Mouse (Mus musculus) neural tube, embryonic 11.5 days (tissue): Measurements from ENCODE around the gene Klhl6. TPM values are rescaled to one million over a fixed set of nuclear protein-coding genes. Genes with fewer than 3 reads are reported as not detected.

Experiments
- ATAC-seq: fragments of 200-750 bp; cut with Nextera tagmentation; 2 replicates; pipeline ENCODE4 v1.8.0; 2017; ENCODE audit warnings: moderate number of reproducible peaks, mild to moderate bottlenecking, moderate TSS enrichment, moderate library complexity; ENCODE audit not compliant: insufficient read depth, low FRiP score, low TSS enrichment
- DNase-seq: peaks from one replicate; pipeline ENCODE4 v3.0.0-alpha.2; 2015; ENCODE audit warnings: low spot score
- H3K27ac ChIP-seq: fragments of 300-500 bp; sonication (generic); 2 replicates; pipeline ENCODE4 v1.5.1; 2014; ENCODE audit warnings: low read depth, mild to moderate bottlenecking, low read length
- H3K27me3 ChIP-seq: fragments of 300-500 bp; sonication (generic); 2 replicates; pipeline ENCODE4 v1.6.1; 2014; ENCODE audit warnings: mild to moderate bottlenecking, low read length, mixed read lengths; ENCODE audit not compliant: control insufficient read depth, insufficient read depth
- H3K36me3 ChIP-seq: fragments of 300-500 bp; sonication (generic); 2 replicates; pipeline ENCODE4 v1.6.1; 2014; ENCODE audit warnings: mild to moderate bottlenecking, low read length, moderate library complexity, mixed read lengths; ENCODE audit not compliant: control insufficient read depth, insufficient read depth
- H3K4me1 ChIP-seq: fragments of 300-500 bp; sonication (generic); 2 replicates; pipeline ENCODE4 v1.6.1; 2014; ENCODE audit warnings: low read length, mixed read lengths; ENCODE audit not compliant: control insufficient read depth, insufficient read depth
- H3K4me2 ChIP-seq: fragments of 300-500 bp; sonication (generic); 2 replicates; pipeline ENCODE4 v1.6.1; 2014; ENCODE audit warnings: low read depth, mild to moderate bottlenecking, moderate library complexity
- H3K4me3 ChIP-seq: fragments of 300-500 bp; sonication (generic); 2 replicates; pipeline ENCODE4 v1.5.1; 2014; ENCODE audit warnings: low read depth, low read length
- H3K9ac ChIP-seq: fragments of 300-500 bp; sonication (generic); 2 replicates; pipeline ENCODE4 v1.6.1; 2014; ENCODE audit warnings: mild to moderate bottlenecking, low read length
- H3K9me3 ChIP-seq: fragments of 300-500 bp; sonication (generic); 2 replicates; pipeline ENCODE4 v1.6.1; 2016; ENCODE audit warnings: low read length; ENCODE audit not compliant: control insufficient read depth
- whole genome bisulfite sequencing: fragments of 180-500 bp; shearing (Covaris S2); extraction: QIAGEN DNeasy Blood & Tissue Kit; methylation state at CpG from one replicate; pipeline ENCODE4 v1.1.7; 2014; 5-methylcytosine and 5-hydroxymethylcytosine counted together
- polyA plus RNA-seq: library from polyadenylated mRNA; unstranded; fragments of >200 nt; fragmentation: Nextera tagmentation; extraction: Ambion mirVana; gene quantifications from 2 replicates; pipeline ENCODE4 v1.2.1, GENCODE M21; 2014

The Klhl6 gene
- polyA plus RNA-seq, 1 experiment from 2014 or later = 9.7 TPM

DNA sequence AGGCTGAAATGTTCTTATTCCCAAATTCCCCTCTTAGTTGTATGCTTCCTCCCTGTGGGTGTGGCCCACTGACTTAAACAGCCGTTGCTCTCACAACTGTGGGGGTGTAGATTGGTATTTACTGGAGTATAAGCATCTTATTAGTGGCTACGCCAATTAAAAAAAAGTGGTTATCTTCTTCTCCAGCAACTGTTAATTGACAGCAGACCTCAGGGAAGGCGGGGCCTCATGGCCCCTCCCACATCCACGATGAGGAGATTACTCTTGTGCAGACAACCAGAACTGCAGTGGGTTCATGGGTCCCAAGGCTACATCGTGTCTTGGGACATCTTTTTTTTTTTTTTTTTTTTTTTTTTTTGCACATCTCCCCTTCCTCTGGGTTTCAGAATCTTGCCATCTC lies 5.6 kb downstream of the Klhl6 start:
- H3K27ac ChIP-seq = no peak overlapping the region
- H3K9ac ChIP-seq = no peak overlapping the region
- no peak overlapping the region for H3K4me3 ChIP-seq
- H3K4me2 ChIP-seq = no peak overlapping the region
- DNase-seq = no peak
- H3K36me3 ChIP-seq = no peaks in the 10 kb centered on the region
- ATAC-seq = no peak
- no peaks in the 10 kb centered on the region for H3K4me1 ChIP-seq
- no peaks in the 10 kb centered on the region for H3K9me3 ChIP-seq
- no peaks in the 10 kb centered on the region for H3K27me3 ChIP-seq
- WGBS = 82% methylated on average over 5 of the region's 5 CpGs

DNA sequence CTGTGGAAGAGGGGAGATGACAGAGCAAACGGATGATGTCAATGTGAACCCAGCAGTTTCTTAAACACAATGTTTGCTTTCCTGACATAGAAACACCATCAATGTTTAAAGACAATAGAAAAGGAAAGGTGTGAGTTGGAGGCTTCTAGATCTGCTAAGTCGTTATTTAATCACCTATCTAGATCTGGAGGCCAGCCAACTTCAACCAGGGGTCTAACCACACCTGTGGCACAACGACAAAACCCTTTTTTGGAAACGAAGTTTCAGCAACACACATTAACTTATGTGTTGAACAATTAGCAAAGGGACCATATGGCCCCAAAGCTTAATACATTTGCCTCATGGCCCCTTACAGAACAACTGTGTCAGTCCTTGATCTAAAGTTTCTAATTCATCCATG lies 6.0 kb downstream of the Klhl6 start:
- no peak overlapping the region for H3K4me3 ChIP-seq
- no peak for ATAC-seq
- no peaks in the 10 kb centered on the region for H3K27me3 ChIP-seq
- 83% methylated on average over 4 of the region's 4 CpGs for WGBS
- H3K9ac ChIP-seq = no peak overlapping the region
- no peaks in the 10 kb centered on the region for H3K36me3 ChIP-seq
- no peak for DNase-seq
- H3K4me2 ChIP-seq = no peak overlapping the region
- no peaks in the 10 kb centered on the region for H3K9me3 ChIP-seq
- H3K27ac ChIP-seq = no peak overlapping the region
- no peaks in the 10 kb centered on the region for H3K4me1 ChIP-seq

DNA sequence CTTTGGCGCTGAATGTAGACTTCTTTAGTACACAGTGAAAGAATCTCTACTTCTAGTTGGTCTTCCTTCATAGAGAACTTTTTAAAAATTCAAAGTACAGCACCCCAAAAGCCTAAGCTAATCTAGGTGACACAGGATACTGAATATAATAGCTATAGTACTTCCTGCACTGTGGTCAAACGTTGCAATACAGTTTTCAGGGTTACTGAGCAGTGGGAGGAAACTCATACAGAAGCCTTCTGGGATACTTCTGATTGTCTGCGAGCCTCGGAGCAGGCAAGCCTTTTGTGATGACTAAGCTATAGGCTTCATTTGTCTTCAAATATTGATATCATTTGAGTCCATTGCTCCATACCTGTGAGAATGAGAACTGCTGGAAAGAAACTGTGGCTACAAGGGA lies 7.4 kb downstream of the Klhl6 start:
- Histone ChIP-seq H3K27me3 (no peaks in the 10 kb centered on the region), H3K9ac (no peak overlapping the region), H3K4me2 (no peak overlapping the region), H3K4me3 (no peak overlapping the region), H3K36me3 (no peaks in the 10 kb centered on the region), H3K27ac (no peak overlapping the region), H3K4me1 (no peaks in the 10 kb centered on the region), H3K9me3 (no peaks in the 10 kb centered on the region)
- DNase-seq (no peak), ATAC-seq (no peak)
- 88% methylated on average over 4 of the region's 4 CpGs for WGBS

DNA sequence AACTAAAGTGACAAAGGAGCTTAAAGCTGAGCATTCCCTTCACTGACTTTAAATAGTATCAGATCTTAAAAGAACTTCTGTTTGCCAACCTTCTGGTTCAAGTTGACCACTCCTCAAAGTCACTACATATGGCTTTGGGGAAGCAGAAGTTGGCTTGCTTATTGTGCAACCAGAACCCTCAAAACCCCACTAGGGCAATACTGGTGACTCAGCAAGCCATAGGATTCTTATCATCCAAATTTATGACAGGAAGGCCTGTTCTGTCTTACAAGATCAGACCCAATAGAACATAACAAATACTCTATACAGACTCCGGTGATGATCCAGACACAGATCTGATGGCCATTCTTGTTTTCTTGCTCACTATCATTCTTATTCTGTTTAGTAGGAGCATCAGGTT lies 9.4 kb downstream of the Klhl6 start:
- Histone ChIP-seq H3K9ac (no peak overlapping the region), H3K27ac (no peak overlapping the region), H3K4me1 (no peaks in the 10 kb centered on the region), H3K36me3 (no peaks in the 10 kb centered on the region), H3K27me3 (no peaks in the 10 kb centered on the region), H3K4me2 (no peak overlapping the region), H3K9me3 (no peaks in the 10 kb centered on the region), H3K4me3 (no peak overlapping the region)
- no peak for ATAC-seq
- DNase-seq = no peak
- 97% methylated on average over 1 of the region's 1 CpGs for WGBS

DNA sequence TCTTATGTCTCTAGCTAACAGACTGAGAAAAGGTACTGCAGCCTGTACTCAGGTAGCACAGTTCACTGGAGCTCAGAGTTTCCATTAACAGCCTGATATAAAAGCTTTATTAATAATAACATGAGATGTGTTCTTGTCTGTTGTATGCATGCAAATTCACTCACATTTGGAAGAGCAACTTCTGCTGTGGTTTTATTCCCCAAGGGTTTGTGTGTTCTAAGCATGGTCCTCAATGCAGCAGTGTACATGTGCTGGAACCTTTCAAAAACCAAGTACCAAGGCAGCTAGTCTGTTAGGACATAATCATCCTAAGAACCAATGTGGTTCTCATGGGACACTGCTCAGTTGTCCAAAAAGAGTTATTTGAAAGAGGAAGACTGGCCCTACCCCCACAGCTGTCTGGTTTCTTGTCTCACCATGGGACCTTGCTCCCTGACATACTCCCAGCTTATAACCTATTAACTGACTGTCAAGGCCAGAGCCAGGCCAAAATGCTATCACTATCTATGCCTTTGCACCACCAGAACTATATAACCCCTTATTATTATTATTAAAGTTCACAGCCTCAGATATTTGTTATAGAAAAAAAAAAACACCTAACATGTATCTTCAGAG lies 10.0 kb downstream of the Klhl6 start:
- no peak overlapping the region for H3K27ac ChIP-seq
- DNase-seq (no peak), ATAC-seq (no peak)
- no peak overlapping the region for H3K4me3 ChIP-seq
- H3K27me3 ChIP-seq = no peaks in the 10 kb centered on the region
- H3K9ac ChIP-seq = no peak overlapping the region
- no peaks in the 10 kb centered on the region for H3K36me3 ChIP-seq
- no peaks in the 10 kb centered on the region for H3K4me1 ChIP-seq
- H3K4me2 ChIP-seq = no peak overlapping the region
- no peaks in the 10 kb centered on the region for H3K9me3 ChIP-seq

DNA sequence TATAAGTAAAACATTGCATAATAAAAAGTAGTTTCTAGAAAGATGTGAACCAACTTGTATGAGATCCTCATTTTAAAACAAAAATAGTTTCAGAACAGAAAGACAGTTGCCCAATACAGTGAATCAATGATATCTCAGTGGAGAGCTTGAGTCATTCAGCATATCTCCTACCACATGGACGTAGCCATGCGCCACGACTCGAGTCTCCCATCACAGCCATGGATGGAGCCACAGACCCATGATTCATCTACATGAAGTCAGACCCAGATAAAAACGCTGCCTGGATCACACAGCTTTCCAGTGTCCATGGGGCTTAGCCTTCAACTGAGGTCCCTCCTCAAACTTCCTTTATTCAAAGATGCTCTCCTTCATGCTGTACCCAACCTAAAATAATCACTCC lies 13.3 kb downstream of the Klhl6 start:
- Histone ChIP-seq H3K9me3 (no peaks in the 10 kb centered on the region), H3K4me3 (no peak overlapping the region), H3K27ac (no peak overlapping the region), H3K4me1 (no peaks in the 10 kb centered on the region), H3K9ac (no peak overlapping the region), H3K27me3 (no peaks in the 10 kb centered on the region), H3K36me3 (no peaks in the 10 kb centered on the region), H3K4me2 (no peak overlapping the region)
- ATAC-seq (no peak), DNase-seq (no peak)
- 91% methylated on average over 5 of the region's 5 CpGs for WGBS

DNA sequence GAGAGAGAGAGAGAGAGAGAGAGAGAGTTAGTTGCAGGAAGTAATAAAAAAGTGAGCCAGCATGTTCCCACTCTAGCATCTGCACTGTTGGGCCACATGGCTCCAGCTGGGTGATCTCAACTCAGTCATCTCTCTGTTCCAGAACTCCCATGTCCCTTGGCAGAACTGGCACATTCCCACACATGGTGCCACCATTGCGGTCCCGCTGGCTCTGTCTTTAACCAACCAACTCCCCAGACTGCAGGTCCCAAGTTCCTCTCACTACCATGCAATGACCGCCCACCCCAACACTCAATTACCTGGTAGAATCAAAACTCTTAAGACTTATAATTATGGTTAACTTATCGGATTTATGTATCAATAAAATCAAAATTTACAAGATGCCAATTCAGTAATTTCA lies 14.2 kb downstream of the Klhl6 start:
- no peaks in the 10 kb centered on the region for H3K36me3 ChIP-seq
- no peak for ATAC-seq
- no peaks in the 10 kb centered on the region for H3K4me1 ChIP-seq
- no peak overlapping the region for H3K9ac ChIP-seq
- DNase-seq = no peak
- no peak overlapping the region for H3K4me3 ChIP-seq
- H3K27ac ChIP-seq = no peak overlapping the region
- no peak overlapping the region for H3K4me2 ChIP-seq
- no peaks in the 10 kb centered on the region for H3K9me3 ChIP-seq
- WGBS = 98% methylated on average over 4 of the region's 4 CpGs
- H3K27me3 ChIP-seq = no peaks in the 10 kb centered on the region

DNA sequence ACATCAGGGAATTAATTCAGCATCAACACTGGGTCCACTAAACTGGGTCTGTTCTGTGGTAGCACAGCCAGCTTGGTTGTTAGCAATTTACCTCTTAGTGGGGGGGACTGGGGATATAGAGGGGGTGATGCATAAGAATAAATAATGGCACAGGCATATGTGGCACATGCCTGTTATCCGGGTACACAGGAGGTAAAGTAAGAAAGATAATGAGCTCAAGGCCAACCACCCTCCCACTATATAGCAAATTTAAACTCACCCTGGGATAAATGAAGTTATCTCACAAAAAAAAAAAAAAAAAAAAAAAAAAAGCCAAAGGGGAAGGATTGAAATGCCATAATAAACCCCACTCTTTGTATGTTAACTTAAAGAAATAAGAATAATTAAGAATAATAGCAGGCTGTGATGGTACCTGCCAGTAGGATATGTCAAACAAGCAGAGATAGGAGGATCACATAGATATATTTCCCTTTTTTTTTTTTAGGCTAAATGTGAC lies 14.9 kb downstream of the Klhl6 start:
- no peak overlapping the region for H3K27ac ChIP-seq
- ATAC-seq (no peak), DNase-seq (no peak)
- no peaks in the 10 kb centered on the region for H3K27me3 ChIP-seq
- H3K4me3 ChIP-seq = no peak overlapping the region
- no peak overlapping the region for H3K9ac ChIP-seq
- 93% methylated on average over 1 of the region's 1 CpGs for WGBS
- H3K4me2 ChIP-seq = no peak overlapping the region
- no peaks in the 10 kb centered on the region for H3K4me1 ChIP-seq
- no peaks in the 10 kb centered on the region for H3K36me3 ChIP-seq
- no peaks in the 10 kb centered on the region for H3K9me3 ChIP-seq

DNA sequence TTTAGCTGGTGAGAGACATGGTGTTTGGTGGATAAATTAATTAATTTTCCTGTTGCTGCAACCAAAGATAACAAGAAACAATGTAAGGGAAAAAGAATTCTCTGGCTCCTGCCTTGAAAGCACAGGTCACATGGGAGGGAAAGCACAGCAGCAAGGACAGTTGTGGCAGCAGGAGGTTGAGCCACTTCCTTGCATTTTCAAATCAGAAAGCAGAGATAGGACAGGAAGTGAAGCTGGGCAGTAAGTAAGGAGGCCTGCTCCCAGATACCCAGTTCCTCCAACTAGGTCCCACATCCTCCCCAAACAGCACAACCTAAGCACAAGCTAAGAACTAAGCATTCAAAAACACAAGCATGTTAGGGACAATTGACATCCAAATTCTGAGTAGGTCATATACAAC lies 15.9 kb downstream of the Klhl6 start:
- no peak for ATAC-seq
- DNase-seq = no peak
- no peak overlapping the region for H3K9ac ChIP-seq

More for the DNA sequence above, 15.9 kb downstream of the Klhl6 start:
- H3K4me3 ChIP-seq = no peak overlapping the region
- no peaks in the 10 kb centered on the region for H3K27me3 ChIP-seq
- no peaks in the 10 kb centered on the region for H3K36me3 ChIP-seq
- H3K9me3 ChIP-seq = no peaks in the 10 kb centered on the region
- no peaks in the 10 kb centered on the region for H3K4me1 ChIP-seq
- no peak overlapping the region for H3K4me2 ChIP-seq
- H3K27ac ChIP-seq = no peak overlapping the region
